Mouse (Mus musculus) heart, postnatal 0 days (tissue): ENCODE results near the gene Ipmk.

Source experiments
- CTCF ChIP-seq: IDR thresholded peaks from 2 replicates; pipeline ENCODE4 v1.5.1; 2016; ENCODE audit warnings: antibody characterized with exemption, control low read depth, low read depth
- EP300 ChIP-seq: IDR thresholded peaks from 2 replicates; pipeline ENCODE4 v1.6.1; 2016; ENCODE audit warnings: antibody characterized with exemption, low read depth

DNA sequence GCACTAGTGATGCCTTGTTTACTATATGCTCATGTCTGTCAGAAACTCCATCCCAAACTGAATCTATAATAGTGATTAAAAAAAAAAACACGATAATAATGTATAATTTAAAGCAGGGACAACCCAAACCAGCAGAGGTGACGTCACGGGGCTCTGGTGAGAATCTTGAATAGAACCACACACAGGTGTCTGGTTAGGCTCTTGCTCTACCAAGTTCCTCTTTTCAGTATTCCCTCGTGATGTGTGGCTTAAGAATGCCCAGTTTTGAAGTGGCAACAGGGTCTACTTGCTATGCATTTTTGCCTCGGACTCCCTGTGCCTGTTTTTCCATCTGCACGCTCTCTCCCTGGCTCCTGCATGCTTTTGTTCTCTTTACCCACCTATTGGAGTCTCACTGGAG, 124.5 kb downstream of the Ipmk start:
- TF ChIP-seq EP300 (no peak), CTCF (no peak)
